Mouse (Mus musculus): Measurements from ENCODE around the gene Grin2b. TPM values are rescaled to one million over a fixed set of nuclear protein-coding genes. Genes with fewer than 3 reads are reported as not detected.
"Not testable (repeated sequence)": the region's sequence is repeated elsewhere in the genome, so short reads cannot be mapped to it uniquely, and the experiment has no call there.

The Grin2b gene
- polyA plus RNA-seq, 1 experiment from 2014 or later: 4.3 TPM

DNA sequence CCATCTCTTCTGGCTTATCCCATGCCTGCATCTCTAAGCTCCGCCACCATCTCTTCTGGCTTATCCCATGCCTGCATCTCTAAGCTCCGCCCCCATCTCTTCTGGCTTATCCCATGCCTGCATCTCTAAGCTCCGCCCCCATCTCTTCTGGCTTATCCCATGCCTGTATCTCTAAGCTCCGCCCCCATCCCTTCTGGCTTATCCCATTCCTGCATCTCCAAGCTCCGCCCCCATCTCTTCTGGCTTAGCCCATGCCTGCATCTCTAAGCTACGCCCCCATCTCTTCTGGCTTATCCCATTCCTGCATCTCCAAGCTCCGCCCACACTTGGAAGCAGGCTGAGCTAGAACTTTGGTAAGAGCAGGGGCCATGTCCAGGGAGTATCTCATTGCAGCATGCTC, 346.5 kb downstream of the Grin2b start:
- not testable (repeated sequence) for H3K4me2 ChIP-seq (replicated peaks); H3K27me3 ChIP-seq; H3K27ac ChIP-seq; H3K4me3 ChIP-seq; ATAC-seq (ENCODE audit: low FRiP score, low read depth); H3K9me3 ChIP-seq; H3K9ac ChIP-seq; H3K4me1 ChIP-seq; H3K36me3 ChIP-seq
- 97% methylated on average over 7 of the region's 7 CpGs for WGBS

DNA sequence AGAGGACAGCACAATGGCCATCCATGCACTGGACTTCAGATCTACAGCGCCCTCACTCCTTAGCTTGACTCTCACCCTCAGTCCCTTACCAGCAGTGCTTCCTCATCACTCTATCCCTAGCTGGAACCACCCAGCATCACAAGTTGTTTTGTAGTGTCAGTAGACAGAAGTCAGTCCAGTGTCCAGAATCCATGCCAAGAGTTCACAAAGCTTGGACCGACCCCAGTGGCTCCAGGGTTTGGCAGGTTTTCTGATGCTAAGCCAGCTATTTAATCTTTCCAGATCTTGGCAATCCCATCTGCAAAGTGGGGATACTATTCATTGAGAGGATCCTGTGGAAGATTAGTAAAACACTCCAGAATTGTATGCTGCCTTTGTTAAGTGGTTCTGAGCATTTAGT, 355.9 kb downstream of the Grin2b start:
- ATAC-seq (ENCODE audit: low FRiP score, low read depth): no peak
- Histone ChIP-seq H3K4me1 (peaks cover 3% of the 10 kb centered on the region; the same call in 1 of the 2 replicates), H3K9me3 (no peaks in the 10 kb centered on the region), H3K9ac (no peak overlapping the region), H3K36me3 (no peaks in the 10 kb centered on the region), H3K27ac (no peak overlapping the region), H3K27me3 (no peaks in the 10 kb centered on the region), H3K4me3 (no peak overlapping the region), H3K4me2 (replicated peaks) (no peak overlapping the region)
- WGBS: 91% methylated on average over 2 of the region's 2 CpGs

DNA sequence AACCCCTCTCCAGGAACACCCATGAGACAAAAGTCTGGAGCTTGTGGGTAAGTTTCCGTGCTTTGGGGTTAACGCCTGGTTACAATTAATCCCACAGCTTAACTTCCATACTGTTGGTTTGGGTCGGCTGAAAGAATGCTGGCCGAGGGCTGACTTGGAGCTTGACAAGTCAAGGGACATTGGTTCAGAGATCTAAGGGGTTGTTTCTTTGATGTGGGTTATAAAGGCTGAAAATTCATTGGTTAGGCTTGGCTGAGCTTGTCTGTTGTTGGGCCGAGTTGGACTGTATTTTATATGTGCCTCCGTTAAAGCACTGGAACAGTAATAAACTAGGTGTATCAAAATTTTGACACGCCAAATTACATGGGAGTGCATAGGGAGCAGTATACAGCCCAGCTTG, 359.6 kb downstream of the Grin2b start:
- Histone ChIP-seq H3K36me3 (no peaks in the 10 kb centered on the region), H3K9me3 (no peaks in the 10 kb centered on the region), H3K4me1 (peaks cover 3% of the 10 kb centered on the region; the same call in 1 of the 2 replicates), H3K4me2 (replicated peaks) (no peak overlapping the region), H3K27me3 (no peaks in the 10 kb centered on the region), H3K27ac (no peak overlapping the region), H3K9ac (no peak overlapping the region), H3K4me3 (no peak overlapping the region)
- no peak for ATAC-seq (ENCODE audit: low FRiP score, low read depth)
- 35% methylated on average over 7 of the region's 7 CpGs for WGBS

DNA sequence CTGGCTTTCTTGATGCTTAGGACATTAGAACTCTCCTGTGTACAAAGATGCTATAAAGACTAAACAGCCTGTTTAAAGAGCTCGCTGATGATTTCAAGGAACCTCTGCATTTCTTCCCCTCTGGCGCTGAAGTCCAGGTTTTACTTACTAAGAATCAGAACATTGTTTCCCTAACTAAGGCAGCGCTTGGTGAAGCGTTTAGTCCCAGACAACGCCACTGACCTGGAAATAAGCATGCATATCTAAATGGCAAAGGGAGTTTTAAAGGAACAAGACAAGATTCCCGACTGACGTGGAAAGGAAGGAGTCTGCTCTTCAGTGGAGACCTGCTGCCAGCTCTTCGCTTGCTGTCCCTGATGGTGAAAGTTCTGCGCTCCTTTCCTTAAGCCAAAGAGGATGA, 367.9 kb downstream of the Grin2b start:
- no peaks in the 10 kb centered on the region for H3K4me1 ChIP-seq
- no peaks in the 10 kb centered on the region for H3K27me3 ChIP-seq
- no peaks in the 10 kb centered on the region for H3K9me3 ChIP-seq
- no peak for ATAC-seq (ENCODE audit: low FRiP score, low read depth)
- 87% methylated on average over 9 of the region's 9 CpGs for WGBS
- H3K4me2 ChIP-seq (replicated peaks): no peak overlapping the region
- no peaks in the 10 kb centered on the region for H3K36me3 ChIP-seq
- H3K9ac ChIP-seq: no peak overlapping the region
- no peak overlapping the region for H3K4me3 ChIP-seq
- H3K27ac ChIP-seq: no peak overlapping the region

DNA sequence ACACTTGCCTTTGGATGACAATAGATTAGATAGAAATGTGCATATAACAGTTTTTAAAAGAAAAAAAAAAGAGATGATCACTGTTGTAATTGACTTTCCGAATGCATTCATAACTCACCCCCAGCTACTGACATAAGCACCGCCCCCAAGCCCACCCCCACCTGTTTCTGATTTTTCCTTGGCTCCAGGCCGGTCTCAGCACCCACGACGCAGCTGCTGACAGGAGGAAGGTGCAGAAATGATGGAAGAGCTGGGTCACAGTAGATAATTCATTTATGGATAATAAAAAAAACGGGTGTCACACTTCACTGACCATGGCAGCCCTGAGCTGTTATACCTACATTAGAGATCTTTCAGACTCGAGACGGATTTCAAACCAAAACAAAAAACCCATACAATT, 373.4 kb downstream of the Grin2b start:
- ATAC-seq (ENCODE audit: low FRiP score, low read depth): no peak
- no peaks in the 10 kb centered on the region for H3K36me3 ChIP-seq
- no peak overlapping the region for H3K9ac ChIP-seq
- no peak overlapping the region for H3K4me2 ChIP-seq (replicated peaks)
- WGBS: 45% methylated on average over 8 of the region's 8 CpGs
- H3K4me1 ChIP-seq: no peaks in the 10 kb centered on the region
- H3K27me3 ChIP-seq: no peaks in the 10 kb centered on the region
- H3K4me3 ChIP-seq: no peak overlapping the region
- H3K27ac ChIP-seq: no peak overlapping the region
- H3K9me3 ChIP-seq: no peaks in the 10 kb centered on the region

DNA sequence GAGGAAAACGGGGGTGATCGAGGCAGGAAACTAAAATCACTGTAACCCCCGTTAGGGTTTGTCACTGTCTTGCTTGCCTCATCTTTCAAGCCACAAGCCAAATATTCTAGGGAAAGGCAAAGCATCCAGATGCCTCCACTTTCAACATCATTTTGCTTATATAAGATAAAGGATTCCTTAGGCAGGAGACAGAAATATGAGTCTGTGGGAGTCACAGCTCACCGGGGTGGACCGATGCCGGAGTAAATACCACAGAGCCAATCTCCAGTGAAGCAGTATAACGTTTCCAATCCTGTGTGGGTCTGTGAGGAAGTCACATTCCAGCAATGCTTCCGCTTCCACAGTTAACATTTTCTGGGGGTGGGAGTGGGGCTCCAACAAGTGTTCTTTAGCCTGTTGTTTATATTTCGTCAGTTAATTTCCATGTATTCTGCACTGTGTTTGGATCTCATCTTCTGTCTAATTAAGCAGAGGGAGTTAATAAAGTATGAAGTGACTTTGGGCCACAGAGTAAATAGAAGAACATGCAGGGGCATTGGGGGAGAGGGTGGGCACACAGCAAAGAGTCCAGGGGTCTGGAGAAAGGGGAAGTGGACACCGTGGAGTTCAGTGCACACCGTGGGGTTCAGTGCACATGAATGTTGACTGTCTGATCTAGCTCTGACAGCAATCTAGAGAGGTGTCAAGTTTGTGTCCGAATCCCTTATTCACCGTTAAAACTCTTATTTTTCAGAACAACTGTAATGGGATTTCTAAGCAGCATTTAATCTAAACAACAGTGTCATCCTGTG, 374.9 kb downstream of the Grin2b start:
- no peak overlapping the region for H3K4me2 ChIP-seq (replicated peaks)
- H3K27me3 ChIP-seq: no peaks in the 10 kb centered on the region
- no peaks in the 10 kb centered on the region for H3K4me1 ChIP-seq
- no peak overlapping the region for H3K9ac ChIP-seq
- H3K36me3 ChIP-seq: no peaks in the 10 kb centered on the region
- no peak overlapping the region for H3K4me3 ChIP-seq
- H3K9me3 ChIP-seq: no peaks in the 10 kb centered on the region
- ATAC-seq (ENCODE audit: low FRiP score, low read depth): no peak
- H3K27ac ChIP-seq: no peak overlapping the region
- 77% methylated on average over 13 of the region's 13 CpGs for whole genome bisulfite sequencing

DNA sequence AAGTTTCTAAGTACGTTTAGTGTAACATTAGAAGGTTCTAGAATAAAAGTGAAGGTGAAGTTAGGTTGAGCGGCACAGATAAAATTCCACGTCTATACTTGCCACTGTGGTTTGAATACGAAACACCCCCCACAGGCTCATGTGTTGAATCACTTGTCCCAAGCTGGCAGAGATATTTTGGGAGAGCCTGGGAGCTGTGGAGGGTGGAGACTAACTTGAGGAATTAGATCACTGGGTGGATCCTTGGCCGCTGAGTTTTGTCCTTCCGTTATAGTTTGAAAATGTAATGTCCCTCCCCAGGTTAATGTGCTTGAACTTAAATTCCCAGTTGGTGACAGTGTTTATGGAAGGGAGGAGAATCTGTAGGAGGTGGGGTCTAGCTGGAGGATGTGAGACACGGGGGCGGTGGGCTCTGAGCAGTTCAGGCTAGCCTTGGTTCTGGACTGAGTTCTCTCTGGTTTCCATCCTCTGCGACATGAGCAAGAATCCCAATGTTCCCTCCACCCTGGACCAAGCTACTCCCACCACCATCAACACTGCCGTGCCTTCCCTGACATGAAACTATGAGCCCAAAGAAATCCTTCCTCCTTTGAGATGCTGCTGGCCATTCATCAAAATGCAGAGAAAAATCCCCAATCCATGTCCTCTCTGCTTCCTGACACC, 375.8 kb downstream of the Grin2b start:
- no peaks in the 10 kb centered on the region for H3K9me3 ChIP-seq
- ATAC-seq (ENCODE audit: low FRiP score, low read depth): no peak
- H3K4me3 ChIP-seq: no peak overlapping the region
- no peak overlapping the region for H3K4me2 ChIP-seq (replicated peaks)
- H3K27me3 ChIP-seq: no peaks in the 10 kb centered on the region
- no peaks in the 10 kb centered on the region for H3K4me1 ChIP-seq
- no peaks in the 10 kb centered on the region for H3K36me3 ChIP-seq
- no peak overlapping the region for H3K27ac ChIP-seq
- 75% methylated on average over 10 of the region's 10 CpGs for WGBS
- H3K9ac ChIP-seq: no peak overlapping the region

DNA sequence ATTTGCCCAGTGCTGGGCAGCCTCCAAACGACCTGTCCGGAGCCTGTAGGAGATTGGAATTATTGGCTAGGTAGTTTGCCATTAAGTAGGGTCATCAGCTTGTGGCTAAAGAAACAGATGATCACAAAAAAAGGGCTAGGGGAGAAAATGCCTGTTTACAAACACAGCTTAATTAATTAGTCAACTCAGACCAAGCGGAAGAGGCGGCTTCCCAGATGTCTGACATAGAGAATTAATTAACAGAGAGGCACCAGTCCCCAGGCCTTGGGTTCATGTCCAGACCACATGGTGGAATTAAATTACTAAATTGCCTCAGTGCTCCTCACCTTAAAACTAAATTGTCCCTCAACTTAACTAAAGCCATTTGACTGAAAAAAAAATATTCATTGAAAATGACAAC, 376.4 kb downstream of the Grin2b start:
- H3K4me1 ChIP-seq: no peaks in the 10 kb centered on the region
- no peaks in the 10 kb centered on the region for H3K36me3 ChIP-seq

DNA sequence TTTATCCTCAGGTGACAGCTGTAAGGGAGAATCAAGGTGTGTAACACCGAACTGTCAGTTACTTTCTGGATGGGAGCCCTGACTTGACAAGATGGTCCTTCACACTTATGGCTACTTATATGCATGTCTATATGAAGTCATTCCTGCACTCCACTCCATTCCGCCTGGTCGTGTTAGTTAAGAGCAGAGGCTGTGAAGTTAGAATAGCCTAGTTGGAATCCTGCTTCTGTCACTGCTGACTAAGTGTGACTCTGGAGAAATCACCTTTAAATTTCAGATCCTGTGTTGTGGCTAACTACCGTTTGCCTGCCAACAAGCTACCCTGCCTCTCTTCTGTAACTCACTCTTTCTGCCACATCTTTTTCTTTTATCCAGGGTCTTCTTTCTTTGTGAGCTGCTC, 381.9 kb downstream of the Grin2b start:
- no peak overlapping the region for H3K4me2 ChIP-seq (replicated peaks)
- H3K27me3 ChIP-seq: no peaks in the 10 kb centered on the region
- no peak overlapping the region for H3K4me3 ChIP-seq
- no peaks in the 10 kb centered on the region for H3K36me3 ChIP-seq
- WGBS: 92% methylated on average over 4 of the region's 4 CpGs
- H3K4me1 ChIP-seq: no peaks in the 10 kb centered on the region
- H3K9me3 ChIP-seq: no peaks in the 10 kb centered on the region
- ATAC-seq (ENCODE audit: low FRiP score, low read depth): no peak
- no peak overlapping the region for H3K27ac ChIP-seq
- H3K9ac ChIP-seq: no peak overlapping the region

More for the DNA sequence above, 376.4 kb downstream of the Grin2b start:
- no peak overlapping the region for H3K9ac ChIP-seq
- H3K9me3 ChIP-seq: no peaks in the 10 kb centered on the region
- 46% methylated on average over 4 of the region's 4 CpGs for WGBS
- H3K4me2 ChIP-seq (replicated peaks): no peak overlapping the region
- H3K4me3 ChIP-seq: no peak overlapping the region
- H3K27me3 ChIP-seq: no peaks in the 10 kb centered on the region
- H3K27ac ChIP-seq: no peak overlapping the region
- ATAC-seq (ENCODE audit: low FRiP score, low read depth): no peak

DNA sequence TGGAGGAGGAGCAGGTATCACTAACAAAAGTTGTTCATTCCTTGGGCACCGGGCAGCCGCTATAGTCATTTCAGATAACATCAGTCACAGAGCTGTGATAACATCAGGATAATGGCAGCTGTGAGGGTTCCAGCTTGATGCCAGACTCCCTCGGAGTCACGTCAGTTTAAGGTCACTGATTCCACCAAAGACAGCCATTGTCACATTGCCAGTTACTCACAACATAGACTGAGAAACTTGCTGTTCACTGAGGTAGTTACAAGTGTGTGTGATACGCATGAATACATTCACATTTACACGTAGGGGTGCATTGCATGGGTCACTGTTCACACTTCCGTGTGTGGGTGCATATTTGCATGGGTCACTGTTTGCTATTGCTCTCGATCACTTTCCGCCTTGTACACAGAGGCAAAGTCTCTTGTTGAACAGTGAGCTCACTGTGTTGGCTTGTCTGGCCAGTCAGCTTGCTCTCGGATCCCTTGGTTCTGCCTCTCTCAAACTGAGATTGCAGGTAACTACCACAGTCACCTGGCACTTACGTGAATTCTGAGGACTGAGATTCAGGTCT, 383.6 kb downstream of the Grin2b start:
- WGBS: 85% methylated on average over 11 of the region's 11 CpGs
- Histone ChIP-seq H3K4me3 (no peak overlapping the region), H3K36me3 (no peaks in the 10 kb centered on the region), H3K9ac (no peak overlapping the region), H3K4me1 (no peaks in the 10 kb centered on the region), H3K4me2 (replicated peaks) (no peak overlapping the region), H3K27me3 (no peaks in the 10 kb centered on the region), H3K27ac (no peak overlapping the region), H3K9me3 (no peaks in the 10 kb centered on the region)
- no peak for ATAC-seq (ENCODE audit: low FRiP score, low read depth)

DNA sequence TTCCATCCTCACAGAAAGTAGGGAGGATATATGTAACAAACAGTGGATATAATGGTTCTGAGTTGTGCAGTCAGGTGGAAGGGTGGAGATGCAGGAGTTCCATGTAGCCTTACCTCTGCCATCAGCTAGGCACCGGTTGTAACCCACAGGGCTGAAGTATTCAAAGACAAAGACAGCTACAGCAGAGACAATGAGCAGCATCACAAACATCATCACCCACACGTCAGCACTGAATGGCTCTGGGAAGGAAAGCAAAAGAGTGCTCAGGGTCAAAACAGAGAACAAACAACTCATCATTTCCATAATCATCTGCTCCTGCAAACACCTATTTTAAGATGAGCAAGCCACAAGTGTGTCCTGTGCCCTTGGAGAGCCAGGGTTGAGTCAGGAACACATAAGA, 398.6 kb downstream of the Grin2b start:
- ATAC-seq (ENCODE audit: low FRiP score, low read depth): no peak
- Histone ChIP-seq H3K9ac (no peak overlapping the region), H3K4me3 (no peak overlapping the region), H3K4me1 (no peaks in the 10 kb centered on the region), H3K27ac (no peak overlapping the region), H3K9me3 (no peaks in the 10 kb centered on the region), H3K27me3 (no peaks in the 10 kb centered on the region), H3K4me2 (replicated peaks) (no peak overlapping the region), H3K36me3 (no peaks in the 10 kb centered on the region)
- 73% methylated on average over 2 of the region's 2 CpGs for WGBS

DNA sequence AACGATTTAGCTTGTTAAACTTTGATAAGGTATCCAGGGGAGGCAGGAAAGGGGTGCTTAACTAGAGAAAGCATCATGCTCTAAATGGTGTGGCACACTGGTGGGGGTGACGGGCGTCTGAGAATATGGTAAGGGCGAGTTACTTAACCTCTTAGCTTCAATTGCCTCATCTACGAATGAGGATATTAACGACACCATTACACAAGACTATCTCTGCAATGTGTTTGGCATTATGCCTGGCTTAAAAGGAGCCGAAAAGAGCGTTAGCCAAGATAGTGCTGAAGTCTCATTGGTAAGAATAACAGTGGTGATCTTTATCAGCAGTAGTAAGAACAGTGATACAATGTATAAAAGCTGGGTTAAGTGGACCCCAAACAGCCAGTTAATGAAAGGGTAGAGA, 405.7 kb downstream of the Grin2b start:
- ATAC-seq (ENCODE audit: low FRiP score, low read depth): no peak
- no peak overlapping the region for H3K9ac ChIP-seq
- no peaks in the 10 kb centered on the region for H3K4me1 ChIP-seq
- no peak overlapping the region for H3K4me2 ChIP-seq (replicated peaks)
- H3K36me3 ChIP-seq: no peaks in the 10 kb centered on the region
- 66% methylated on average over 8 of the region's 8 CpGs for WGBS
- no peak overlapping the region for H3K4me3 ChIP-seq
- no peaks in the 10 kb centered on the region for H3K9me3 ChIP-seq
- no peaks in the 10 kb centered on the region for H3K27me3 ChIP-seq
- H3K27ac ChIP-seq: no peak overlapping the region
